Mouse (Mus musculus): Measurements from ENCODE around the gene Hoxa3. TPM values are rescaled to one million over a fixed set of nuclear protein-coding genes. Genes with fewer than 3 reads are reported as not detected.

The Hoxa3 gene
- polyA plus RNA-seq, 2 experiments from 2014 or later: 0.21 TPM; not detected in 1

- no peak for ATAC-seq
Observed at GRCm38 (mm10) chr6:52152226-52153193, 60.6 kb downstream of the Hoxa3 start.

GRCm38 (mm10) chr6:52151571-52151970 lies 61.6 kb downstream of the Hoxa3 start:
- no peak for ATAC-seq

- ATAC-seq: no peak
Observed at GRCm38 (mm10) chr6:52150401-52150966, 62.7 kb downstream of the Hoxa3 start.

GRCm38 (mm10) chr6:52139115-52139514 lies 74.0 kb downstream of the Hoxa3 start:
- ATAC-seq: no peak

GRCm38 (mm10) chr6:52138576-52138975 lies 74.6 kb downstream of the Hoxa3 start:
- no peak for ATAC-seq

- no peak for ATAC-seq
Observed at GRCm38 (mm10) chr6:52137841-52138535, 75.1 kb downstream of the Hoxa3 start.

- no peak for ATAC-seq
Observed at GRCm38 (mm10) chr6:52123673-52124072, 89.5 kb downstream of the Hoxa3 start.

GRCm38 (mm10) chr6:52121173-52121572 lies 92.0 kb downstream of the Hoxa3 start:
- ATAC-seq: no peak

Other genes starting within 250 kb of the Hoxa3 start
- gene Skap2, start 200.8 kb downstream of the Hoxa3 start, polyA plus RNA-seq (2017; shearing (Covaris generic)): 10 to 100 TPM; 15.6 to 20.1 TPM
- gene Hoxa1, start 55.0 kb downstream of the Hoxa3 start, polyA plus RNA-seq (2017; shearing (Covaris generic)): not detected
- not detected for gene Hoxa2, start 48.5 kb downstream of the Hoxa3 start, polyA plus RNA-seq (2017; shearing (Covaris generic))
- not detected for gene 5730596B20Rik, start 35.8 kb downstream of the Hoxa3 start, polyA plus RNA-seq (2017; shearing (Covaris generic))
- not detected for gene Hoxa4, start 21.6 kb downstream of the Hoxa3 start, polyA plus RNA-seq (2017; shearing (Covaris generic))
- gene Hoxa5, start 8.7 kb downstream of the Hoxa3 start, polyA plus RNA-seq (2017; shearing (Covaris generic)): not detected
- not detected for gene Hoxa6, start 4.6 kb downstream of the Hoxa3 start, polyA plus RNA-seq (2017; shearing (Covaris generic))
- not detected for gene Gm28308, start within 50 bp of the Hoxa3 start, polyA plus RNA-seq (2017; shearing (Covaris generic))
- gene Hoxa7, start 8.5 kb upstream of the Hoxa3 start, polyA plus RNA-seq (2017; shearing (Covaris generic)): not detected
- gene Hoxa9, start 17.8 kb upstream of the Hoxa3 start, polyA plus RNA-seq (2017; shearing (Covaris generic)): under 1 TPM in 1 of 2 experiments, not detected in 1; 0.11 TPM
- not detected for gene Hoxa10, start 27.5 kb upstream of the Hoxa3 start, polyA plus RNA-seq (2017; shearing (Covaris generic))
- not detected for gene Hoxa11, start 32.5 kb upstream of the Hoxa3 start, polyA plus RNA-seq (2017; shearing (Covaris generic))
- not detected for gene Hoxa13, start 47.5 kb upstream of the Hoxa3 start, polyA plus RNA-seq (2017; shearing (Covaris generic))
- gene Evx1, start 100.2 kb upstream of the Hoxa3 start, polyA plus RNA-seq (2017; shearing (Covaris generic)): not detected

All from activated CD4-positive, CD25-positive, alpha-beta regulatory T cell, adult 4 months (primary cell).